Mouse (Mus musculus): Measurements from ENCODE around the gene Surf6. TPM values are rescaled to one million over a fixed set of nuclear protein-coding genes. Genes with fewer than 3 reads are reported as not detected.

The Surf6 gene
- polyA plus RNA-seq (2015; fragmentation: Illumina TruSeq; extraction: RNeasy Lipid Tissue Mini Kit (QIAGEN cat#74804); ENCODE audit: insufficient read depth, low replicate concordance): 33.4 TPM

DNA sequence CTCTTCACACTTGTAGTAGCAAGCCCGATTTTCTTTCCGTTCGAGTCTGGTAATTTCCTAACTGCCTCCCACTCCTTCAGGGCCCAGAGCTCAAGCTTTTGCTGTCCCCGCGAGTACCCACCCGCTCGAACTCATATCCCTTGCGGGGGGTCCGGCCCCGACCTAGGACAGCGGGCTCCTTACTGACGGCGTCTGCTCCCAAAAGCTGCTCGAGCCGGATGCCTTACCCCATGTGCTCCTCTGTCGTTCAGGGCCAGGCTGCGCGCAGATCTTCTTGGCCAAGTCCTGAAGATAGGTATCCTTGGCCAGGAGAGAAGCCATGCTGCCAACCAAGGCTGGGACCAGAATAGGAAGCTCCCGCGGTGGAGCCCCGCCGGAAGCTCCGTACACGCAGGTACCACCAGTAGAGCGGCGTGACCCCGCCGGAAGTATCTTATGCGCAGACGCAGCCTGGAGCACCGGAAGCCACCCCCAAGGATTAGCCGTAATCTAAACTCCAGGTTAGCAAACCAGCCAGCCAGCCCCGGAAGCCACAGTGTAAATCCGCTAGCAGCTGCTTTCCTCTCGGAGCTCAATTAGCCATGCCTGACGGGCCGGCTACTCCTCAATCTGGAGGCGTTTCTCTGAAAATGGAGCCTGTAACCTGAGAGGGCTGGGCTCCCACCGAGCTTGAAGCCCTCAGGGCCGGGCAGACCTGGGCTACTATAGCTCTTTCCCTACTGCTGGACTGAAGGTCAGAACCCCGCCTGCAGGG is at the start of gene Surf6:
TSS of gene Surf6 (minus strand) at position 413 of the 754 bp plus-strand sequence.

DNA sequence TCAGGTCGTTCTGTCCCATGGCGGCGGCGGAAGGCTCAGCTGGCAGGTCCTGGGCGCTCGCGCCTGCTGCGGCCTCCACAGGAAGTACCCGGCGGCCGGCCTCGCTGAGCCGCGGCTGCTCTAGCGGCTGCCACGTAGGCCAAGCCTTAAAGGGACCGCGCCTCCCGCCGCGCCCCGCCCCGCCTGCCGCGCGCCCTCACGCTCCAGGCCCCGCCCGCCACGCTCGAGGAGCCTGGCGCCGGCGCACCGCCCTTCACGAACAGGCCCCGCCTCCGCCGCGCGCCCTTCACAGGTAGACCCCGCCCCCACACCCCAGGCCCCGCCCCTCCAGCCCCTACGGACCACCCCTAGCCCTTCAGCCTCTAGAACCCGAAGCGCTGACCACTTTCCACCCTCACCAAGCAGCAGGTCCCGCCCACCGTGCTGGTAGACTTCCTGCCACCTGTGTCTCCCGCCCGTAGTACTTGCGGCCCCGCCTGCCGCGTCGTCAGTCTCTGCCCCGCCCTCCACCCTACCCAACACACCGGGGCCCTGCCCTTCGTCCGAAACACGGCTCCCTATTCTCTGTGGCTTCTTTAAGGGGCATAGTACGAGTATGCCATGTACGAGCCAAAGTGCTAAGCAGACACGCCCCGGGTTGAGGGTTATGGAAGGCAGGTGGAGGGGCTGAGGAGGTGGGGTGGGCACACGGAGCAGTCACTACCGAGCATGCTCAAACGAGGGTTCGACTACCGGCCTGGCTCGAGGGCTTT is 30.8 kb upstream of the Surf6 start, which contains the start of the genes Surf4 and Stkld1:
TSS of gene Surf4 (minus strand) at position 625 of the 752 bp plus-strand sequence.
TSS of gene Stkld1 (plus strand) at position 744 of the 752 bp plus-strand sequence.

DNA sequence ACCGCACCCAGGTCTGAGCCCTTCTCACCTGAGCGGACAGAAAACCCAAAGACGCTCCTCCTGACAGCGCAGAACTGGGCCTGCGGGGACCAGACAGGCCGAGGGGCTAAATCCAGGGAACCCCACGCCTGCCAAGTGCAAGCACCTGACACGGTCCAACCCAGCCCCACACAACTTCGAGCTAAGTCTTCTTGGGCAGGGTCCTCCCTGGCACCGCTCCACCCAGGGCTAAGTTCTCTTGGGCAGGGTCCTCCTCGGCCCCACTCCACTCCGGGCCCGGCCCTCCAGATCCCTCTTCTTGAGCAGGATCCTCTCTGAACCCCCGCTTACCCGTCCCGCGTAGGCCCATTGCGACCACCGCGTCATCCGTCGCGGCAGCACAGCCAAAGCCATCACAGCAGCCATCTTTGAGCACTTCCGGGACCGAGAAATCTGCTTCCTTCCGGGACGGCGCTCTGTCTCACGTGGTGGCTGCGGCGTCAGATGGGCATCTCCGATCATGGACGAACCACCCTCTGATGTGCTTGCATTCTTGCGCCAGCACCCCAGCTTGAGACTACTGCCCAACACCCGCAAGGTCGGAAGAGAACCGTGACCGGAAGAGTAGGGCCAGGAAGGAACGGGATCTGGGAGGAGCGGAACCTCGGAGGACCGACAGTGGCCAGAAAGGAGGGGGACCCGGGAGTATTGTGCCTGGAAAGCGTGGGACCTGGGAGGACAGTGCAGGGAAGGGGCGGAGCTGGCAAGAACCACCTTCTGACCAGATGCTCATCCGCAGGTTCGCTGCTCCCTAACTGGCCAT is 13.4 kb upstream of the Surf6 start, which contains the start of the genes Surf2 and Surf1:
TSS of gene Surf2 (plus strand) at position 441 of the 802 bp plus-strand sequence.
TSS of gene Surf1 (minus strand) at position 604 of the 802 bp plus-strand sequence.

DNA sequence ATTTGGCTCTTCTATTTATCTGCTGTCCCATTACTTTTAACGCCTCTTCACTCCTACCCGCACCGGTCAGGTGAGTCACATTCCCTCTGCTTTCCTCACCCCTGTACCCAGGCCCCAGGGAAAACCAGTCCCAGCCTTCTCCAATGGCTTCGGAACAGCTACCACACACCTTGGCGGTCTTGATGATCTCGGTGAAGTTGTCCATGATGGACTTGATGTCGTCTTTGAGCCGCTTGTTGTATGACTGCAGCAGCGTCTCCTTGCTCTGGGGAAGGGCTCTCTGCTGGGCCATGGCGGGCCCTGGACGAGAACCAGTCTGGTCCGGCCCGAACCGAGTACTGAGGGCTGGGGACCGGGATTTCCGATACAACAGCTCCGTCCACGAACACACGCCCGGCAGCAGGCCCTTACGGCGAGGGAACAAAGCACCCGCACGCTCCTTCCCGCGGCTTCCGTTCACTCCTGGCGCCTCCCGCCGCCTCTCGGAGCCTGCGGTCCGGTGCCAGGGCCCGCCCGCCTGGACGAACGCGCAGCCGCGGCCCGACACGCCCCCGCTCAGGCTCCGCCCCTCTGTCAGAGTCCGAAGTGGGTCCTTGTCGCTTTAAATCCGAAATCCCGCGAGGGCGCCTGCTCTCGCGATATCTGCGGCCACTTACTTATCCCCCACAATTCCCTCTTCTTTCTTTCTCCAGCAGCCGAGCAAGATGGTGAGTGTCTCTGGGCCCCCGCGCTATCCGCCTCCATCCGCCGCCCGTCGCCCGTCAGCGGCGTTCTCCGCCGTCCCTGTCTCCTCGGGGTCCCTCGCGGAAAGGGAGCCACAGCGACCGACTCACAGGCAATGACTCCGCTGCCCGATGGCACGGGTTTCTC is 7.7 kb upstream of the Surf6 start, which contains the start of the genes Med22 and Rpl7a:
TSS of gene Med22 (minus strand) at position 554 of the 870 bp plus-strand sequence.
TSS of gene Rpl7a (plus strand) at position 641 of the 870 bp plus-strand sequence.

DNA sequence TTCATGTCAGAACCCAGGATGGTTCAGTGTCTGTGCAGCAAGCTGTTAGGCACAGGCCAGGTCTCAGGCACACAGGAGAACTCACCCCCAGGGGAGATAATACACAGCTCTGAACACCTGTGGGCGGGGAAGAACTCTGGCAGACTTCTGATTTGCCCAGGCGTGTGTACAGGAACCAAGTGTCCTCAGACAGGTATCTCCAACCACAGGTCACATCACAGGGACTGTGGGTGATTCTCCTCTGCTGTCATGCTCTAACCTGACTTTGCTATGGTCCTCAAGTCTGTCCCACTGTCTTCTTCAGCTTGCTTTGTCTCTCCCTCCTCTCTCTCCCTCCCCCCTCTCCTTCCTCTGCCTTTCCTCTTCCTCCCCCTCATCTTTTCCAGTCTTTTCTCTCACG is 37.8 kb downstream of the Surf6 start, which contains the start of gene Abo:
TSS of gene Abo (minus strand) at position 101 of the 400 bp plus-strand sequence.

Other genes with a start within 250 kb of the Surf6 start
- gene Lcn4, start 231.6 kb downstream of the Surf6 start, polyA plus RNA-seq (2015; fragmentation: Illumina TruSeq; extraction: RNeasy Lipid Tissue Mini Kit (QIAGEN cat#74804); ENCODE audit: insufficient read depth, low replicate concordance): 7.0 TPM
- not detected for gene Abo, start 37.9 kb downstream of the Surf6 start, polyA plus RNA-seq (2015; fragmentation: Illumina TruSeq; extraction: RNeasy Lipid Tissue Mini Kit (QIAGEN cat#74804); ENCODE audit: insufficient read depth, low replicate concordance)
- 19.2 TPM for gene Med22, start 7.8 kb upstream of the Surf6 start, polyA plus RNA-seq (2015; fragmentation: Illumina TruSeq; extraction: RNeasy Lipid Tissue Mini Kit (QIAGEN cat#74804); ENCODE audit: insufficient read depth, low replicate concordance)
- gene Rpl7a, start 7.9 kb upstream of the Surf6 start, polyA plus RNA-seq (2015; fragmentation: Illumina TruSeq; extraction: RNeasy Lipid Tissue Mini Kit (QIAGEN cat#74804); ENCODE audit: insufficient read depth, low replicate concordance): 923 TPM
- 63.0 TPM for gene Surf2, start 13.5 kb upstream of the Surf6 start, polyA plus RNA-seq (2015; fragmentation: Illumina TruSeq; extraction: RNeasy Lipid Tissue Mini Kit (QIAGEN cat#74804); ENCODE audit: insufficient read depth, low replicate concordance)
- 103 TPM for gene Surf1, start 13.7 kb upstream of the Surf6 start, polyA plus RNA-seq (2015; fragmentation: Illumina TruSeq; extraction: RNeasy Lipid Tissue Mini Kit (QIAGEN cat#74804); ENCODE audit: insufficient read depth, low replicate concordance)
- gene Surf4, start 31.0 kb upstream of the Surf6 start, polyA plus RNA-seq (2015; fragmentation: Illumina TruSeq; extraction: RNeasy Lipid Tissue Mini Kit (QIAGEN cat#74804); ENCODE audit: insufficient read depth, low replicate concordance): 68.3 TPM
- gene Stkld1, start 31.2 kb upstream of the Surf6 start, polyA plus RNA-seq (2015; fragmentation: Illumina TruSeq; extraction: RNeasy Lipid Tissue Mini Kit (QIAGEN cat#74804); ENCODE audit: insufficient read depth, low replicate concordance): 0.40 TPM
- gene Rexo4, start 61.5 kb upstream of the Surf6 start, polyA plus RNA-seq (2015; fragmentation: Illumina TruSeq; extraction: RNeasy Lipid Tissue Mini Kit (QIAGEN cat#74804); ENCODE audit: insufficient read depth, low replicate concordance): 108 TPM
- 0.75 TPM for gene Adamts13, start 70.5 kb upstream of the Surf6 start, polyA plus RNA-seq (2015; fragmentation: Illumina TruSeq; extraction: RNeasy Lipid Tissue Mini Kit (QIAGEN cat#74804); ENCODE audit: insufficient read depth, low replicate concordance)
- gene Cacfd1, start 107.0 kb upstream of the Surf6 start, polyA plus RNA-seq (2015; fragmentation: Illumina TruSeq; extraction: RNeasy Lipid Tissue Mini Kit (QIAGEN cat#74804); ENCODE audit: insufficient read depth, low replicate concordance): 32.7 TPM
- gene Slc2a6, start 125.1 kb upstream of the Surf6 start, polyA plus RNA-seq (2015; fragmentation: Illumina TruSeq; extraction: RNeasy Lipid Tissue Mini Kit (QIAGEN cat#74804); ENCODE audit: insufficient read depth, low replicate concordance): 2.7 TPM
- gene Mymk, start 169.3 kb upstream of the Surf6 start, polyA plus RNA-seq (2015; fragmentation: Illumina TruSeq; extraction: RNeasy Lipid Tissue Mini Kit (QIAGEN cat#74804); ENCODE audit: insufficient read depth, low replicate concordance): 0.54 TPM
- 10.1 TPM for gene Adamtsl2, start 176.5 kb upstream of the Surf6 start, polyA plus RNA-seq (2015; fragmentation: Illumina TruSeq; extraction: RNeasy Lipid Tissue Mini Kit (QIAGEN cat#74804); ENCODE audit: insufficient read depth, low replicate concordance)
- not detected for gene Fam163b, start 239.6 kb upstream of the Surf6 start, polyA plus RNA-seq (2015; fragmentation: Illumina TruSeq; extraction: RNeasy Lipid Tissue Mini Kit (QIAGEN cat#74804); ENCODE audit: insufficient read depth, low replicate concordance)